Mouse (Mus musculus): ENCODE measurements at regions not wholly inside any gene's neighbourhood (a gene's known extent, or its start where the extent isn't known, plus 50 kb on each side); places are given as distances from the start of the nearest gene placed in this dataset.

DNA sequence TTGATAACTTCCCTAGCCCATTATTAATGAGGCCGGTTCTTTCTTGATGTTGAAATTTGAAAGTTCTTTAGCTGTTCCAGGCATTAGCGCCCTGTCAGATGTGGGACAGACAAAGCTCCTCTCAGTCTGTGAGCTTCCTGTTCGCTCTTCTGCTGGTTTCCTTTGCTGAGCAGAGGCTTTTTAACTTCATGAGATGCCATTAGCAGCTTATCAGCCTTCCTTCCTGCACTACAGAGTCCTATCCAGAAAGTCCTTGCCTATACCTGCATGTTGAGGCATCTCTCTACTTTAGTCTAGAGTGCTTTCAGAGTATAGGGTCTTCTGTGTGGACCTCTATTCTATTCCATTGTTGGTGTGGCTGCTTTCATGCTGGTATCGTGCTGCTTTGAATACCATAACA, 126.3 kb upstream of the Mpp6 start:
- TF ChIP-seq POLR2A (IDR thresholded peaks at IDR 0.05; ENCODE audit: extremely low read depth, insufficient read depth, low read length) = no peak
- TF ChIP-seq CTCF (IDR thresholded peaks at IDR 0.05; ENCODE audit: extremely low read depth, insufficient read depth, low read length) = no peak

All from cortical plate, adult 2 months (tissue).